Mouse (Mus musculus): Measurements from ENCODE around the gene Mafg.
"Not testable (repeated sequence)": the region's sequence is repeated elsewhere in the genome, so short reads cannot be mapped to it uniquely, and the experiment has no call there.

The Mafg gene
- long read RNA-seq, experiment 1, full-length matches to known transcripts, result 16 of 32 reads
- long read RNA-seq, experiment 1, partial matches to known transcripts, result 2 of 32 reads
- long read RNA-seq, experiment 1, other reads (novel, unspliced or antisense), result 14 of 32 reads
- long read RNA-seq, experiment 2, full-length matches to known transcripts, result 15 of 31 reads
- long read RNA-seq, experiment 2, partial matches to known transcripts, result 5 of 31 reads
- long read RNA-seq, experiment 2, other reads (novel, unspliced or antisense), result 11 of 31 reads

DNA sequence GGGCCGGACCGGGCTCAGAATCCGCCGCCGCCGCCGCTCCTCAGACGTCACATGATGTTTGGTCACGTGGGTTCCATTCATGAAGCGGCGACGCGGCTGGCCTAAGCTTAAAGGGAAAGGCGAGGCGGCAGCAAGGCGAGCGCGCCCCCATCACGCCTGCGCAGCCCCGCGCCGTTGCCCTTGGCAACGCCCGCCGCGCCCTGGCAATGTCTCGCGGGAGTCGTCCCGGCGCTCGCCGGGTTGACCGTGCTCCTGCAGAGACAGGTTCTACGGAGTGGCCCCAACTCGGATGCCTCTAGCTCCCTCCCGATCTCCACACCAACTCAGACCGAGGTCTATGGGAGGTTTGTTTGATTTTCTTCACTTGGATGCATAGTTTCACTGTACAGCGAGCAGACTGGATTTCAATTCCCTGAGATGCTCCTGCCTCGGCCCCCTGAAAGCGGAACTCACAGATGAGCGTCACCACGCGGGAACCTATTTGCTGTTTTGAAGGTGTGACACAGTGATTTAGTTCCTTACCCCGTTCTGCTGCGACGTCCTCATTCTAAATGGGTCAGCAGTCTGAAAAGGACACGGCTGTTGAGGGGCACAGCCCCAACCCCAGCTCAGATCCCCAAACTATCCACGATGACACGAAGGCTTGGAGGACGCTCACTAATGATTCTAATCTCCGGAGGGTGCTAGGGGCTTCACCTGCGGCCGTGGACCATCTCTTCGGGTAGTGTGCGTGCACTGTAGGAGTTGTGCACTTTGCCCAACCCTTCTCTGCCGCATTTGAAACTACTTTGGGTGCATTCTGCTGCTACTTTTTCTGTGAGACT, at the start of gene Mafg:
TSS of gene Mafg (minus strand) at position 81 of the 824 bp plus-strand sequence.
- intact Hi-C loops (cut with DNase I), result no loop called here

DNA sequence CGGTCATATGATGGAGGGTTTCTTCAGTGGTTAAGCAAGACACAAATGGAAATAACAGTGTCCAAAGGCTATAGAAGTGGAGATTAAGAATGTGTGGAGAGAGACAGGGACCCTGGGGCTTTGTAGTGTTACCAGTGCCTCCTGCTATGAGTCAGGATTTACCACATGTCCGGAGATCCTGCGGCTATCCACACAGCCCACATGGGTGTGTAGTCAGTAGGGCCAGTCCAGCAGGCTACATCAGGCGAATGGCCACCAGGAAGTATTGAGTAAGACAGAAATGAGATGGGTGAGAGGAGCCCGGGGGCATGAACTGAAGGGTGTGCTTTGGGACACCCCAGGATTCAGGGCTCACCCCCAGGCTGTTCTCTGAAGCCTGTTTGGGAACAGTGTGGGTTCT, 49.3 kb upstream of the Mafg start:
- intact Hi-C loops (cut with DNase I), result no loop called here

- intact Hi-C loops (cut with DNase I), result no loop called here
Observed at GRCm38 (mm10) chr11:120679909-120680308, 46.5 kb upstream of the Mafg start.

DNA sequence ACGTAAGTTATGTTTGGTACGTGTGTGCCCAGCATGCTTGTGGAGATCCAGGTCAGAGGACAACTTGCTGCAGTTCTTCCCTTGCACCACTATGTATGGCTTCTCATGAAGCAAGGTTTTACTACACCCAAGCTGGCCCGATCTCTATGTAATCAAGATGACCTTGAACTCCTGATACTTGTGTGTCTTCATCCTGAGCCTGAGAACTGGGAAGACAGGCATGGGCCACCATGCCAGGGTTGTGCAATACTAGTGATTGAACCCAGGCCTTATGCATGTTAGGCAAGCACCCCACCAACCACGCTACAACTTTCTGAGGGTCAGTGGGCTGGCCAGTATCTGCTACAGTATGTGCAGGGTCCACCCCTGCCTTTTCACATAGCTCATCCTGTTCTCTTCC, 43.6 kb upstream of the Mafg start:
- intact Hi-C loops (cut with DNase I), result no loop called here

GRCm38 (mm10) chr11:120675875-120676274, 42.5 kb upstream of the Mafg start:
- intact Hi-C loops (cut with DNase I), result not testable (repeated sequence)

DNA sequence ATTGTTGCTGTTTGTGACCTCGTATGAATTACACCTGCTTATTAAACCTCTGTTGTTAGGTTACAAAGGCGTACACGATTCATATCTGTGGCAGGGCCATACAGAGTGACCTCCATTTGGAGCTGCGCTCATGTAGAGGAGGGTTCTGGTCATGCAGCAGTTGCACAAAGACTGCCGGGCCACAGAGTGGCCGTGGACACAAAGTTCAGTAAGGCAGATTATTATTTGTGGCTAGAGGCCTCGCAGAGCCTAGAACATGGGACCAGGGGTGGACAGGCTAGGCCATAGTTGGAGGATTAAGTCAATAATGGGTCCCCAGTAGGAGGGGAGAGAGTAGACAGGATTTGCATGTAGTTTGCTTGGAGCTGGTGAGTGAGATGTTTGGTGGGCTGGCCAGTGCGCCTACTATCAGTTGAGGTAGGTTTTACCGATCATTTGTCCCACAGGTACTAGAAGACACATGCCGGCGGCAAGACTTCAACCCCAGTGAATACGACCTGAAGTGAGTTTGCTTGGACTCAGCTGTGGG, 40.3 kb upstream of the Mafg start:
- intact Hi-C loops (cut with DNase I), result no loop called here

DNA sequence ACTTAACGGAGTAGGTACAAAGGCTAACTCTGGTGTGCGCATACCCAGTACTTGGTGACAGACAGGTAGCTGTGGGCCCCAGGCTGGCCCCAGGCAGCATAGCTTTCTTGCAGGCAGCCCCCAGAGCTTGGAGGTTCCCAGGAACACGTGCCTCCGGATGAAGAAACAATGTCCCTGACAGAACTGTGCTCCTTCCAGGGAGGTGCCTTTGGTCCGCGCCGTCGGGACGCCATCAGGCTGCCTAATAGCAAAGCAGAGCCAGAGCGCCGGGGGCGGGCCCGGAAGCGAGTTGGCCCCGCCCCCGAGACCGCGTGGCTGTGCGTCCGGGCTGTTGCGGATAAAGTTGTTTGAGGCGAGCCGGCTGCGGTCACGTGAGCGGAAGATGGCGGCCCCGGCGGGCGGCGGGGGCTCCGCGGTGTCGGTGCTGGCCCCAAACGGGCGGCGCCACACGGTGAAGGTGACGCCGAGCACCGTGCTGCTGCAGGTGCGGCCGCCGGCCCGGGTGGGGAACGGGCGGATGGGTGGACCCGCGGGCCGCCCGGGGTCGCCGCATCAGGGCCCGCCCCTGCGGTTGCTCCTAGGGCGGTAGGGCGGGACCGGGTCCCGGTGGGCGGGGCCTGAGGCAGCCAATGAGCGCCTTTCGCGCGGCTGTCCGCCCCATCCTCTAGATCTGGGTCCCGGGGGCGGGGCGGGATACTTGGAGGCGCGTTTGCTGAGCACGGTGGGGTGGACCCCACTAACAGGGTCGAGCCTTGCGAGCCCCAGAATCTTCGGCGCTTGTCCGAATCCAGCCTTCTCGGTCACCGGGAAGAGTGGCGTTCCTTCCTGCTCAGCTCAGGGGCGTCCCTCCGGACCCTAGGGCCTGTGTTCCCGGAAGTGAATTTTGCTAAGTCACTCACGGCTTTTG, 39.5 kb upstream of the Mafg start, which contains the start of gene Aspscr1:
TSS of gene Aspscr1 (plus strand) at position 287 of the 907 bp plus-strand sequence.
- intact Hi-C loops (cut with DNase I), result no loop called here

DNA sequence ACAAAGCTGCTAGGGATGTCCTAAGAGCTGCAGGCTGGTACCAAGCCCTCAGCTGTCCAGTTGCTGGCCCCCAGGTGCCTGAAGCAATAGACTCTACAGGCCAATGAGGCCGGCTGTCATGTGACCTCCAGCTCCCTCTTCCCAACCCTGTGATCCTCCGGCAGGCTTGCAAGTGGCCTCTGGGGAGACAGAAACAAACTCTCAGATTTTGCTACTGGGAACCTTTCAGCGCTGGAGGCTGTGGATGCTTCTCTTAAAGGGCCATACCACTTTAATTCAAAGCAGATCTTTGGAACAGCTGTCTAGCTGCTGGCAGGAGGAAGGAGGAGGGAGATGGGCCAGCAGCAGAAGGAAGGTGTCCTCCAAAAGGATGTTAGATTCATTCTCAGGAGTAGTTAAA, 33.2 kb upstream of the Mafg start:
- intact Hi-C loops (cut with DNase I), result no loop called here

DNA sequence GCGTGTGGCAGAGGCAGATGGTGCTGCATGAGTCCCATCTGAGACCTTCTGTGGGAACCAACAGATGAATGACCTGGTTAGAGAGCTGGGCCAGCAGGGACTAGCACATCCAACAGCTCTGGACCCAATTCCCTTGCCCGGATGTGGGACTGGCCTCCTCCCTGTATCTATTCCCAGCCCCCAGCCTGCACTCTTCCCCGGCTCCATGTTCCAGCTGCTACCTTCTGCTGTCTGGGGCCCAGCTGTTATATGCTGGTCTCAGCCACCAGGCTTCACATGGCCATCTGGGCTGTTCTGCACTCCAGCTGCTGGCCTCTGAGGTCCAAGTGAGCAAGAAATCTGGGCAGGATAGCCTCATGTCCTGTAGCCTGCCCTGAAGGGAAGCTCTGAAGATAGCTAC, 32.0 kb upstream of the Mafg start:
- intact Hi-C loops (cut with DNase I), result no loop called here

DNA sequence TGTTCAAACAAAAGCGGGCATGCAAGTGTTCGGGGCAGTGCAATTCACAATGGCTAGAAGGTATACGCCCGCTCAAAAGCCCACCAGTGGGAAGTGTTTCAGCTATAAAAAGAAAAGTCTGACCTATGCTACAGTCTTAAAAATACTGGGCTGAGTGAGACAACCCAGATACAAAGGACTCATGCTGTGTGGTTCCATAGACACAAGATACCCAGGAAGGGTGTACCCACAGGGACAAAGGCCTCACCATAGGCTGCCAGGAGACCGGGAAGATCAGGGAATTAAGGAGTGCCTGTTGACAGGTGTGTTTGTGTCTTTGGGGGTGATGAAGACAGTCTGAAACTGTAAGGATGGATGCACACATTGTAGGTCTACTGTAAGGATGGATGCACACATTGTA, 30.3 kb upstream of the Mafg start:
- intact Hi-C loops (cut with DNase I), result no loop called here

DNA sequence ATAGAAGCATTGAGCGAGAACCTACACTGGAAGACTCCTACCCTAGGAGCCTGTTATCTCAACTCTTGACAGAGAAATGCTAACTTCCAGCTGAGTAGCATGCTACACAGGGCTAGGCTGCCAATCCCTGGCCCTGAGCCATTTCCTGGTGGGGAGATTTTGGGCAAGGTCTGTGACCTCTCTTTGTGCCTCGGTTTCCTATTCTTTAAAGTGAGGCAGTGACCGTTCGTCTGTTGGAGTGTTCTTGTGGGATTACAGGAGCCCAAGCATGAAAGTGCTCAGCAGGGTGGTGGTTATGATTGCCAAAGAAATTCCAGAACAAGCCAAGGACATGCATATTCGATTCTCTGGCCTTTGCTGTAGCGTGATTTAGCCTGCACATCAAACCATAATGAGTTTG, 29.4 kb upstream of the Mafg start:
- intact Hi-C loops (cut with DNase I), result no loop called here

- intact Hi-C loops (cut with DNase I), result no loop called here
Observed at GRCm38 (mm10) chr11:120661076-120661460, 27.7 kb upstream of the Mafg start, which contains the start of gene Notum. TSS of gene Notum (minus strand) at chr11:120661175.

DNA sequence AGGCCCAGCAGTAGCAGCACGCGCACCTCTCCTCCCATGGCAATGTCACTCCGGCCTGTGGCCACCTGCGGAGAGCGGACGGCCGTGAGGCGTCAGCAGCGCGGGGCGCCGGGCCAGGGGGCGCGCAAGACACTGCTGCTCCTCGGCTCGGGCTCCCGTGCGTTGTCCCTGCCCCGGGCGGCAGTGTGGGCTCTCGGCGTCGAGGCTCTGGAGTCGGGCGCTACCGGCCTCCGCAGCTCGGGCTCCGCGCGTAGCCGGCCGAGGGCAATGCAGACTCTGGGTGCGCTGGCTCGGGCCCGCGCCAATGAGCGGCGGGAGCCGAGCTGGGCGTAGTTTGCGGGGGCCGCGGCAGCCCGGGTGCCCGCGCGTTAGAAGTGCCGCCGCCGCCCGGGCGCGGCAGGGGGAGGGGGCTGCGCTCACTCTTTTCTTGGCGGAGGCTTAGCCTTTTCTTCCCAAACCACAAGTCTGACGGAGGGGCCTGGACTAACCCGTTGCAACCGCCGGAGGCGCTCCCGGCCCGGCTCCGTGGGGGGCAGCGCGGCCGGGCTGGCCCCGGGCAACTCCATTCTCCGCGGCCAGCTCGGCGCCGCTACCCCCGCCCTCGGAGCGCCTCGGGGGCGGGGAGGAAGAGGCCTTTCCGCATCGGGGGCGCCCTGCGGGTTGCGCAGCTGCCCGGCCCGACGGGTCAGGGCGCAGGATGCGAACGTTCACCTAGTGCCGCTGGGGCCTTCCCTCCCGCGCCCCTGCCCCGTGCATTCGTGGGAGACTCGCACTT, 27.1 kb upstream of the Mafg start:
- intact Hi-C loops (cut with DNase I), result no loop called here

DNA sequence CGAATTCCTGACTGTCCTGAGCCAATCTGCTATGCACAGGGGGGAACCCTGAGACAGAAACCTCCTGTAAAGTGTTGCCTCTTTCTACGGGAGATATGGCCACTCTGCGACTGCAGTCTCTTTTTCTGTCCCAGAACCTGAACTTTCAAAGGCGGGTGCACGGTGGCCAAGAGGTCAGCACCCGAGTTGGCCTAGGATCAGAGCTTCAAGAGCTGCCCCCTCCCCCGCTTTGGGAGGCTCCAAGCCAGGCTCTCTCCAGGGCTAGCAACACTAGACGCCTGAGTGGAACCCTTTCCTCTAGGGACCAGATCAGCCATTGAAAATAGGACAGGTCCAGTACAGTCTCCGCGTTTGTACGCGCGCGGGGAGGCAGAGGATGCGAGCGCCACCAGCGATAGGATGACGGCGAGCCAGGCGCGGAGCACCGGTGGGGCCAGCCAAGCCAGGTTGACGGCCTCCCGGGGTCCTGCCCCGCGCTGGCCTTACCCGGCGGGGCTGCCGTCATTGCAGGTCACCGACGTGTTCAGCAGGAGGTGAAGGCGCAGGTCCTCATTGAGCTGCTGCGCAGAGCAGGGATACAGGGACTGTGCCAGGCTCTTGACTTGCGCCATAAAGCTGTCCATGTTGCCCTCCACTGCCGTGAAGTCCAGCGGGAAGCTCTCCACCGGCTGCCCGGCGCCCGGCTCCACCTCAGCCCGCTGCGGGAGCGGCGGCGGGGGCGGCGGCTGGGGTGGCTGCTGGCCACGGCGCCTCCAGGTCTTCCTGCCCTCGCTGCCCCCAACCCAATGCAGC, 26.3 kb upstream of the Mafg start:
- intact Hi-C loops (cut with DNase I), result loop anchor here (2.0 to 5.0 kb wide), 2 partner anchors 53 to 118 kb away; partner anchors contain the start of genes Cenpx and Lrrc45

DNA sequence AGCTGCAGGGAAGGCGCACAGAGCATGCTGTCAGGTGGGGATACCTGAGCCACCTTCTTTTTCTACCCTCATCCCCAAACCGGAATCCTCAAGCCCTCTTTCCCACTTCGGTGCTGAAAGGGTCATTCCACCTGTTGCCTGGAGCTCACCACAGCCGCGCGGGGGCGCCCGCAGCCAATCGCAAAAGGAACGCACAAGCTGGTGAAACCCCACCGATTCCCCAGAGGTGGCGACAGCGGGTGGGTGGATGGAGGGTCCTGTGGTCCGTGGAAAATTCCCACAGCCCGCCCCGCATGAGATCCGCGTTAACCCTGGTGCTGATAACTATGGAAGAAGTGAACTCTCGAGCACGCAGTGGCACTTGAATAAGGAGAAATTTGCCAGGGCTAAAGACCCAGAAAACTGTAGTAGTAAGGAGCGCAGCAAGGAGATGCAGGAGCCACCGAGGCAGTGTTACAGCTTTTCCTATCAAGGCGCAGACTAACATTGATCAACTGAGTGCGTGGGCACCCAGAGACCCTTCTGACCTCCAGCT, 25.5 kb upstream of the Mafg start:
- intact Hi-C loops (cut with DNase I), result loop anchor here (2.0 to 5.0 kb wide), 2 partner anchors 54 to 118 kb away; partner anchors contain the start of genes Cenpx and Lrrc45

GRCm38 (mm10) chr11:120657301-120657700, 23.9 kb upstream of the Mafg start:
- intact Hi-C loops (cut with DNase I), result loop anchor here (5.0 kb wide), 1 partner anchor 120 kb away; no protein-coding TSS in a partner anchor

- intact Hi-C loops (cut with DNase I), result loop anchor here (5.0 kb wide), 1 partner anchor 123 kb away; no protein-coding TSS in a partner anchor
Observed at GRCm38 (mm10) chr11:120654741-120655140, 21.3 kb upstream of the Mafg start.

DNA sequence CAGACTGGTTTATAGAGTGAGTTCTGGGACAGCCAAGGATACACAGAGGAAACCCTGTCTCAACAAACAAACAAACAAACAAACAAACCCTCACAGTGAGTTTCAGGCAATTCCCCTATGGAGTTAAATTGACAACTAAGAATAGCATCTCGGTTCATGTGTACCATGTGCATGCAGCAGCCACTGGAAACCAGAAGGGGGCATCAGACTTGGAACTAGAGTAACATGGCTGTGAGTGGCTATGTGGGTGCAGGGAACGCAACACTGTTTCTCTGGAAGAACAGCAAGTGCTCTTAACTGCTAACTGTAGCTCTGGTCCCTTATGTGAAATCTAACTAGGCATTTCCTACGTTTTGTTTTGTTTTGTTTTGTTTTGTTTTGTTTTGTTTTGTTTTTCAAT, 18.5 kb upstream of the Mafg start:
- intact Hi-C loops (cut with DNase I), result no loop called here

DNA sequence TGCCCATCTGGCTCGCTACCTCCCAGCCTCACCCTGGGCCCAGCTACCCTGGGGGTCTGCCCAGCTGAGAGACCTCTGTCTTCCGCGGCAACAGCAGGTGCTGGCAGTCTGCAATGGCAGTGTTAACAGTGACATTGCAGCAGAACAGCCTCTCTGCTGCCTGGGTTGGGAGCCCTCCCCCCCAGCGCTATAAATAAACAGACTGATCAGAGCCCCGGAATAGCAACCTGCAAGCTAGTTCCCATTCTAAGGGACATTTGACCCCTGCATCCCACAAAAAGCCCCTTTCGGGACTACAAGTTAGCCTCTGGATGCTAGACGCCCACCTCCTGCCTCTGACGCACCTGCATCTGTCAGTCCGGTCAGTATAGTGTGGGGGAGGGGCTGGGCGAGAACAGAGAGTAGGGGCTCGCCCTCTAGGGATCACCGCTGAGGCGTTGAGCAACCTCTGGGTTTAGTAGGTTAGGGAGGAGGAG, 14.6 kb upstream of the Mafg start, which contains the start of gene Myadml2:
TSS of gene Myadml2 (minus strand) at position 158 of the 476 bp plus-strand sequence.
- intact Hi-C loops (cut with DNase I), result no loop called here
